Mouse (Mus musculus) retina, postnatal 1 day (tissue): ENCODE results near the gene Mertk.

Experiments
- DNase-seq: peaks from one replicate; pipeline ENCODE4 v3.0.0-alpha.2; 2012

The Mertk gene

DNA sequence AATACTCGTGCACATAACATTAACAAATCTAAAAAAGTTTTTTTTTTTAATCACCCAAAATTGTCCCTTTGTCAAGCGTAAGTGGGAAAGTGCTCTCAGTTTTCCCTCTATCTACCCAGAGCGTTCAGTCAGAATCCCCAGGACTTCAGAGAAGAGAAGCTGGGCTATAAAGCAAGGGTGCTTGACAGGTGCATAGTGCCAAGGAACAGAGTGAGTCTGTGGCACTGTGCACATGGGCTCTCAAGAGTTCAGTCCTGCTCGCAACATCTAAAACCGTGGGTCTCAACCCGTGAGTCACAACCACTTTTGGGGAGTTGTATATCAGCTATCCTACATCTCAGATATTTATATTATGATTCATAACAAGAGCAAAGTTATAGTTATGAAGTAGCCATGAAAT is 71.8 kb downstream of the Mertk start:
- DNase-seq = no peak

DNA sequence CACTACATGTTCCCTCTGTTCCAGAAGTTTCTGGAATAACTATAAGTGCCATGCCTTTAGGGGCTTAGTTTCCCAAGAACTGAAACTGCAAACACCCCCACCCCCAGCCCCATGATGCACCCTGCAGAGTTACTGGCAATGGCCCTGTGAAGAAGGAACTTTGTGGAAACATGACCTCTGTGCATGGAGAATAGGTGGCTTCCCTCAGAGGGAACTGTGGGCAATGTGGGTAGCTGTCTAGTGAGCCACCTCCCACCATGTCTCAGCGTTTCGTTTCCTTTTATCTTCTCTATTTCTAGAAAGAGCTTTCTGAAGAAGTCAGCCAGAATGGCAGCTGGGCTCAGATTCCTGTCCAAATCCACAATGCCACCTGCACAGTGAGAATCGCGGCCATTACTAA is 72.3 kb downstream of the Mertk start:
- DNase-seq = no peak

DNA sequence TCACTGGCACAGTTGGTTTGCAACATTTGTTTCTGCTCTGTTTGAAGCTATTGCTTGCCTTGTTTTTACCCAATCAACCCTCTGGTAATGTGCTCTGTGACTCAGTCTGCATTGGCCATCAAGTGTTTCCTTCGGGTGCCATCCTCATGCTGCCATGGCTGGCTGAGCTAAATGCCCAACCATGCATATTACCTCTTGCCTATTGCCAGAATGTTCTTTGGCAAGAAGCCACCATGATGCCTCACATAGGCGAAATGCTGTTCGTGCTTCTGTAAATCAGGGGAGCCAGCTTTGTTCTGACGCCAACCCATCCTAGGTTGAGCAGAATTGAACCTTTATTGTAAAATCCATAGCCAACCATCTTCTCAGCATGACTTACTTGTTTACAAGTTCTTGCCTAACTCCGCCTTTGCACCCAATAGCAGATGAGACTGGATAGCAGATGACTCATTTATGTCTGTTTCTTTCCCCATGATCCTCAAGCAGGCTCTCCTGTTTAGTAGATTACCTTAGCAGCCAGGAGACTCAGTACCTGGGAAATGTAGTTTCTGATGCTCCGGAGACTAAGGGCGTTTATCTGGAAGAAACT is 73.1 kb downstream of the Mertk start:
- peak; percentile 41 for DNase-seq

DNA sequence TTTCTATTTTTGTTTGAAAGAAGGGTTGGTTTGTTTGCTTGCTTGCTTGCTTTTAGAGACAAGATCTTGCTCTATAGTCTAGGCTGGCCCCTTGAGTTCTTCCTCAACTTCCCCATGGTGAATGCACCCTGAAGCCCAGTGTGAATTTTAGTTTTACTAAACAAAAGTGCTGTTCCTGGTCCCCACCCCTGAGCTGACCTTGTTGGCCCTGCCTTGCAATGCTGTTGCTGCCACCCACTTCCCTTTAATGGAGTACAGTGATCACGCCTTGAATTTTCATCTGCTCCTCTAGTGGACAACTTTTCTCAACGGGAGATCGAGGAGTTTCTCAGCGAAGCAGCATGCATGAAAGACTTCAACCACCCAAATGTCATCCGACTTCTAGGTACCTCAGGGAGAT is 83.5 kb downstream of the Mertk start:
- no peak for DNase-seq

DNA sequence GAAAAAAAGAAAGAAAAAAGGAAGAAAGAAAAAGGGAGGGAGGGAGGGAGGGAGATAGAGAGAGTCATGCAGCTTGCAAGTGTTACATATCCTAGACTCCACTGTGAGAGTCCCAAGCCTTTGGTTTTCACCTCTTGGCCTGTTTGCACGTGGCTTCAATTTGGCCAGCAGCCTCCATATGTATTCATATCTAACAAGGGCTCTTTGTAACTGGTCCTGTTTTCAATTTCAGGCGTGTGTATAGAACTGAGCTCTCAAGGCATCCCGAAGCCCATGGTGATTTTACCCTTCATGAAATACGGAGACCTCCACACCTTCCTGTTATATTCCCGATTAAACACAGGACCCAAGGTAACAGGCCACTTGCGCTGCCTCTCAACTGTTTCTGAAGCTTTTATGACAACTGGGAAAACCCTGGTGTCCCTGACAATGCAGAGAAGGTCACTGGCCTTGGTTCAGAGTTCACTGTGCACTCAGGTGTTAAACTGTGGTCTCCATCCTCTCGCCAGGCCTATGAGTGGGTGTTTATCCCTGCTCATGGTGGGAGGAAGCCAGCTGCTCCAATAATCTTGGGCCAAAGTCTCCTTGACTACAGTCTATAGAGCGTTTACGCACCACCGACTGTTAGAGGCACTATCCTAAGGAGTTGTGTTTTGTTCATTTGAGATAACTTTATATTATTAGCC is 85.0 kb downstream of the Mertk start:
- DNase-seq = no peak

DNA sequence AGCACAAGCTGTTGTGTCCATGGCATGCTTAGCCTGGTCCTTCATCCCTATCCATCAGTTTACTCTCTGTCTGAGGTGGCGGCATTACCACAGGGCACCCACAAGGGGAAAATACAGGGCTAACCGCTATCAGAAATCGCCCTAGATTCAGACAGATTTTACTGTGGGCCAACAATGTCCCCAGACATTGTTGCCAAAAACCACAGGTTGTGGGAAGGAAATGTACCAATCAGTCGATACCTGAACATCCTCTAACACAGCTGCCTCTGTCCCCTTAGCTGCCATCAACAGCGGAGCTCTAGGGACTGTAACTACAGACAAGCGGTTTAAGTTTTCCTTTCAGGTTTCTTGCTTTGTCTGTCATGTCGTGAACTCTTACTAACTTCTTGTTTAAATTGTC is 86.1 kb downstream of the Mertk start:
- DNase-seq = no peak

DNA sequence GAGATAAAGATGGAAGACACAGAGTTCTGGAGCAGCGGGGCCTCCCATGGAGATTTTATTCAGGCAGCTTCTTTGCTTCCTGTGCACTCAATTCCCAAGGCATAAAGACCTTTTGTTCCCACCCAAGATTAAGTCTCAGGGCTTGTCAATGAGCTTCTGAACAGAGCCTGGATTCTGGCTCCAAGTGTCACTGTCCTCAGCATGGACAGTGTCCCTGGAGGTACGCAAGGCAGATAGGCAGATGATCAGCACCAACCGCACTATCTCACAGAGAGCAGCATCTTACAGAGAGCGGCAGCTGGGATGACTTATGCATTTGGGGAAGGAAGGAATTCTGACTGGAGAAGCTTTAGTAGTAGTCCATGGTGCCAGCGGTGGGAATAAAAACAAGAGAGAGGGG is 87.6 kb downstream of the Mertk start:
- DNase-seq = peak; percentile 8

DNA sequence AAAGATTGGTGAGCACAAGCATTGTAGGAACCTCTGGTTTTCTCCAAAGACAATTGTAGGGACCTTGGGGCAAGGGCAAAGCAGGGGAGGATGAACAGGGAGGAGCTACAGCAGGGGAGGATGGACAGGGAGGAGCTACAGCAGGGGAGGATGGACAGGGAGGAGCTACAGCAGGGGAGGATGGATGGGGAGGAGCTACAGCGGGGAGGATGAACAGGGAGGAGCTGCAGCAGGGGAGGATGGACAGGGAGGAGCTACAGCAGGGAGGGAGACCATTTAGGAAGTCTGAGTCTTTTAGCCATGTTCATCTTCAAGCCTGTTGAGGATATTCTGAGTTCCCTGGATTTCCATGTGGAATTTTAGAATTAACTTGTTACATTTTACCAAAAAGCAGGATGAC is 88.0 kb downstream of the Mertk start:
- DNase-seq = peak; percentile 3

DNA sequence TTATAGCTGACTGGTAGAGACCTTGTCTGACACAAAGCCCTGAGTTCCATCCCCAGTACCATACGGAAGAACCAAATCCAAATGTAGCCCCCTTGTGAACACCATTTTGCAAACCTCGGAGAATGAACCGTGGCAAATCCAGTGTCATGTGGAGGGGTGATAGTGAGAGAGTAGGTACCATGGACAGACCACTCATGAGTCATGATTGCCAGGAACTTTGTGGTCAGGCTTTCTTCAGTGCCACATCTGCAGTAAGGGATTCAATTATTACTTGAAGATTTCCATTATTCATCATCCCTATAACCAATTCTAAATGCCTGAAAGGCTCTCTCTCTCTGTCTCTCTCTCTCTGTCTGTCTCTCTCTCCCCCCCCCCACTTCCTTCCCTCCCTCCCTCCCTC is 89.0 kb downstream of the Mertk start:
- no peak for DNase-seq

DNA sequence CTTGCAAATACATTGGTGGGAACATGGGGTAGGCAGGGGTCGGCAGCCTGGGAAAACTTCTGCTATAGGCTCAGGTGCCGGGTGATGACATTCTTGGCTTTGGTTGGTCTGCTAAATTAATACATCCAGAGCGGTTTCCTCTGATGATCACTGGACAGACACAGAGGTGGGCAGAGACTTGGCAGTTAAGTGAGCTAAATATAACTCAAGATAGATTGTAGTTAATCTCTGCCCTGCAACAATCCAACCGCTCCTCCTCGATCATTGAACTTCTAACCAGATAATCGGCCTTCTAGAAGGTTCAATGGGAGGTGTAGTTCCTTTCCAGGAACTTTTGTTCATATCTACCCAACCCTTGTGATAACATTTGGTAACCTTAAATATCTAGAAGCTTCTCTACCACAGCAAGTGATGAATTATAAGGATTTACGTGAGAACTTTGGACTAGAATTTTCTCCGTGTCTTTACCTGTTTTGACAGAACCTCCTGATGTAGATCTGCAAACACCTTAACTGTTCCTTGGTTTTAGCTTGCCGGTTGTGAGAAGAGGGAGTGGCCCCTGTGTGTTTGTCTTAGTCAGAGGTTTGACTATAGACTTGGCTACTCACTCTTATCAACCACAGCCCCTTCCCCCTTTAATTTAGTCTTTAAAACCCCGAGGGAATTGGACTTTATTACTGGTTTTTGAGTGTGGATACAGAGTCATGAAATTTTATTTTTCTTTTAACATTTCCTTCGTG is 92.3 kb downstream of the Mertk start:
- no peak for DNase-seq

DNA sequence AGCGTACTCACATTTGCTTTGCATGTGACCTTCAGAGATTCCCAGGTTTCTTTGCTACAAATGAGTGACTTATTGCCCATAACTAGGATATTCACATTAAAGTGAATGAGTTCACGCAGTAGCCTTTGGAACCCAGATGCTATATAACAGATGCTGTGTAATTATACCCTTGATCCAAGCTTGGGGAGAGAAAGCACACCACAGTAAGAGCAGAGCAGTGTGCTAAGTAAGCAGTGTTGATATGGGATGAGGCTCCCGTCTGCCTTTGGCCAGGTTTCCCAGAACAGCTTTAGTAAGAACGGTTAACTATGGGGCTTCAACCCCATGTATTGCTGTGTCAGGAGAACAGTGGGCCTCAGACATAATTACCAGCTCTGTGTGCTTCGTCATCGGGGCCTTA is 95.2 kb downstream of the Mertk start:
- DNase-seq = no peak

DNA sequence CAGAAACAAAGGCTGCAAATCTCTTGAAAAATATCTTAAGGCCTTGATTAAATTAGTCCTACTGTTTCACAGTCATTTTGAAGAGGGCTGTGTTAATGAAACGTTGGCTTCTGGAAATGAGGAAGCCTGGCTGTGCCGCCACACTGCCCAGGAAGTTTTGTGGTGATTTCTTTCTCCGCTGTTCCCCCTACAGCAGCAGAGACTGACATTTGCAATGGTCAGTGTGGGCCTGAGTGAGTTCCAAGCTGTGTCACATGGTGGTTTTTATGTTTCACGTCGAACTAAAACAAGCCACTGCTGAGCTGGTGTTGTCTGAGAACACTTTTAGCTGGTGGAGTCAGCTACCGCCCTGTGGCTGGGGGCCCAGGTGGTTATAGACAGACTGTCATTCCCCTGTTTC is 97.7 kb downstream of the Mertk start:
- DNase-seq = no peak

DNA sequence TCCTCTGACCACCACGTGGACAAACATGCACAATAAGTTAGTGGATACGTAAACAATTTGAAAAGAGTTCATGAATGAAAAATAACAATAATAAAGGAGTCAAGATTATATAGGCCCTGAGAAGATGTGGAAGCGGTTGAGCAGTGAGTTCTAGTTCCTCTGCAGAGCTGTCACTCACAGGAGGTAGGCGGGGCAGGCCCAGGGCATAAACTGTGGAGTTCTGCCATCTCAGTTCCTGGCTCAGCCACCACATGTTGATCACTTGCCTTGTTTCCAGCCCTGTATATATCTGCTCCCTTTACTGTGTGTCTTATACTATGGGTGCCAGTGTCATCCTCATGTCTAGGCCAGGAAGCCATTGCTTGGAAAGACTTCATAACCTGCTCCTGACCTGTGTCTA is 104.7 kb downstream of the Mertk start:
- DNase-seq = no peak

DNA sequence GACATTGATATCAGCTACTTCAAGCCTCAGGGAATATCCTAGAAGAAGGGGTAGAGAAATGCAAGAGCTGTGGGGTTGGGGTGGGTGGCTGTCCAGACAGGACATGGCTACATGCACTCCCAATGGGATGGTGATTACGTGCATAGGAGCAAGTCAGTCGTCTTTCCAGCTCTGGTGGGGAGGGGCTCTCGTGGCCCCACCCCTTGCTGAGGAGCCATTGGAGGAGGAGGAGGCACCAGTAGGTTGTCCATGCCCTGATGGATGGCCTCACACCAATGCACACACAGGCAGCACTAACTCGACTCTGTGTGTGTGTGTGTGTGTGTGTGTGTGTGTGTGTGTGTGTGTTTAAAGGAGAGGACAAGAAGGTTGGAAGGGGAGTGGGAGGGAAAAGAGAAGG is 106.6 kb downstream of the Mertk start:
- DNase-seq = no peak

DNA sequence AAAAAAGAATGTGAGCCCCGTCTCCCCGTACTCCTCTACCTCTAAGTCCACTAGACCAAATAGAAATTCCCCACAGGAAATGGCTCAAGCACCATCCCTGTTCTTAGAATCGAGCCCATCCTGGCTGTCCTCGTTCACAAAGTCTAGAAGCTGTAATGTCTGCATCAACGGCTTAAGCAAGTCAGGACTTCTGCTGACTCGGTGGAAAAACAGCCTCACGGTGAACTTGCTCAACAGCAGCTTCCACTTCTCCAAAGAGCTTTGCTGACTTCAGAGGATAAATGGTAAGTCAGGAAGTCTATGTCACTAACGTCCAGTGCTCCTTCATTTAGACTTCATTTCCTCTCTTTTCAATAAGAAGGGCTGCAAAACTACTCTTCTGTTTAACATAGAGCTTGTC is 107.8 kb downstream of the Mertk start:
- no peak for DNase-seq

DNA sequence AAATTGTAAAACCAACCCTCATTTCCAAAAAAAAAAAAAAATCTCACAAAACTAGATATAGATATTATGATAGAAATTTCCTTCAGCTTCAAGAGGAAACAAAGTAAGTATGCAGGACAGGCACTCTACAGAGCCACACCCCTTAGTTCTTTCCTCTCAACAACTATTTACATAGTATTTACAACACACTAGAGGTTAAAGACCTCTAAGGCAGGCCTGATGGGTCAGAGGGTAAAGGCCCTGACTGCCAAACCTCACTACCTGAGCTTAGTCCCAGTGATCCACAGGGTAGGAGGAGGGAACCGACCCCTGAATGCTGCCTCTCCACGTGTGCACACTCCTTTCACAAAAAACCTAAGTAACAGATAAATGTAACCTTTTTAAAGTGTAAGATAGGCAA is 114.0 kb downstream of the Mertk start:
- DNase-seq = no peak

DNA sequence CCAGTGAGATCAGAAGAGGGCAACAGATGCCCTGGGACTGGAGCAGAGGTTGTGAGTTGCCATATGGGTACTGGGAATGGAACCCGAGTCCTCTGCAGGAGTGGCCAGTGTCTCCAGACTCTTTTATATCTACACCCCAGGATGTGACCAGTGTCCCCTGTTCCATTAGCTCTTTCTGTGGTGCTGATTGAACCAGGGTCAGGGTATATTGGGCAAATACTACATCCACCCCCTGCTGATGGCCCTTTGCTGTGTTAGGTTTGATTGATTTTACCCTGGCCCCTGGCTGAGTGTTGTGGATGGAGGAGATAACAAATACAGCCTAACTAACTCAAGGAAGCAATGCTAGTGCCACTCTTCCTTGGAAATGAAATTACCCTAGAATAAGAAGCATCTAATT is 117.6 kb downstream of the Mertk start:
- DNase-seq = no peak

DNA sequence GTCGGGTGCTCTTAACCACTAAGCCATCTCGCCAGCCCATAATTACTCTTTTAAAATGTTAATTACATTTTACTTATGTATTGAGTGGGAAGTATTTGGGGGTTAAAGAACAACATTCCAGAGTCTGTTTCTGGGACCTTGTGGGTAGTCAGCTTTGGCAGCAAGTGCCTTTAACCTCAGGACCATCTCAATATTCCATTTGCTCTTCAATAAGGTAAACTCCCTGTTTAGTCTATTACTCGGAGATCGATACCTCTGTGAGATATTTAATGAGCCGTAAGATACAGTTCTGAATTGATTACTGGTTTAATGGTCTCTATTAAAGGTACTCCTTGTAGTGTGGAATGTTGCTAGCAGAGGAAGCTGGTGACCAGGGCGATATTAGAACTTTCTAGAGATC is 118.2 kb downstream of the Mertk start:
- DNase-seq = peak; percentile 5

DNA sequence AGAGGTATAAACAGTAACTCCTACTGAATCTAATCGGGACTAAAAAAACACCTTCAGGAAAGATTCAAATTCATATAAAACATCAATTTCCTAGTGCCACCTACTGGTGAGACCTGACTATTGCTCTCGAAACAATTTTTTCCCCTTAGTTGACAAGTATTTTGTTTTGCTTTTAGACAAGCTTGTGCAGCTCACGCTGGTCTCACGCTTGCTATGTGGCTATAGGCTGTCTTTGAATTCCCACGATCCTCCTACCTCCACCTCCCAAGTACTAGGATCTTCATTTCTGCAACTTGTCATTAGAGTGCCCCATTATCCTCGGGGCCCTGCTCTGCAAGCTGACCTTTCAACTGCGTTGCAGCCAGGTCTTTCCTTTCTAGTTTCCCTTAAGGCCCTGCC is 118.6 kb downstream of the Mertk start:
- DNase-seq = no peak

DNA sequence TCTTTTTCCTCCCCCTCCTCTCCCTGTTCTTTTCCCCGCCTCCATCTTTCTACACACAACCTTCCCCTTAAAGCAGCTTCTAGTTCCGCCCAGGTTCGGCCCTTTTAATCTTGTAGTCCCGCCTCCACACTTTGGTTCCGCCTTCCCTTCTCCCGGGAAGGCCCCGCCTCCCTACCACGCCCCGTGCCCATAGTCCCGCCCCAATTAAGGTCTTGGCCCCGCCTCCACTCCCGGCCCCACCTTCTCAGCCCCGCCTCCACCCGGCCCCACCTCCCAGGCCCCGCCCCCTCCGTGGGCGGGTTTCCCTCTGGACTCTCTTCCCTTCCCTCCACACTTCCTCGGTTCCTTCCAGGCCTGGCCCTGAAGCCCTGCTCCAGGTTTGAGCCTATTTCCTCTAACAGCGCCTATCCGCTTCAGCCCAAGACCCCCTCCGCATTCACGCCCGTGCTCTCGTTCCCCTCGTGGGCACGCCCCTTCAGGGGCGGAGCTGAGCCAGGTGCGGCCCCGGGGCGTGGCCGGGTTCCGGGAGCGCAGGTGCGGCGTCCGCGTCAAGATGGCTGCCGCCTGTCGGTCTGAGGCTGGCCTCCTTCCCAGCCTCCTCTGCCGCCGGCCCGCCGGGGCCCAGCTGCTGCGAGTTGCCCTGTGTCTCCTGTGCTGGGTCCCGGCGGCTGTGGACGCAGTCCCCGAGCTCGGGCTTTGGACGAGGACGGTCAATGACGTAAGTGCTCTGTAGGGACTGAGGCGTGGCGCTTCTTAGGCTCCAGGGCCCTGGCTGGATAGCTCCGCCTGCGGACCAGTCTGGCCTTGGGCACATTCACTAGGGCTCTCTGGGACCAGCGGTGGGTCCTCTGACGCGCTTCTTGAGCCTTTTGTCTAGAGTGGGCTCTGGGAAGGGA is 119.3 kb downstream of the Mertk start, which contains the start of gene Tmem87b:
Gene Tmem87b, plus strand, starts transcription at position 333 of the 896 bp plus-strand sequence.
- peak; percentile 97 for DNase-seq

DNA sequence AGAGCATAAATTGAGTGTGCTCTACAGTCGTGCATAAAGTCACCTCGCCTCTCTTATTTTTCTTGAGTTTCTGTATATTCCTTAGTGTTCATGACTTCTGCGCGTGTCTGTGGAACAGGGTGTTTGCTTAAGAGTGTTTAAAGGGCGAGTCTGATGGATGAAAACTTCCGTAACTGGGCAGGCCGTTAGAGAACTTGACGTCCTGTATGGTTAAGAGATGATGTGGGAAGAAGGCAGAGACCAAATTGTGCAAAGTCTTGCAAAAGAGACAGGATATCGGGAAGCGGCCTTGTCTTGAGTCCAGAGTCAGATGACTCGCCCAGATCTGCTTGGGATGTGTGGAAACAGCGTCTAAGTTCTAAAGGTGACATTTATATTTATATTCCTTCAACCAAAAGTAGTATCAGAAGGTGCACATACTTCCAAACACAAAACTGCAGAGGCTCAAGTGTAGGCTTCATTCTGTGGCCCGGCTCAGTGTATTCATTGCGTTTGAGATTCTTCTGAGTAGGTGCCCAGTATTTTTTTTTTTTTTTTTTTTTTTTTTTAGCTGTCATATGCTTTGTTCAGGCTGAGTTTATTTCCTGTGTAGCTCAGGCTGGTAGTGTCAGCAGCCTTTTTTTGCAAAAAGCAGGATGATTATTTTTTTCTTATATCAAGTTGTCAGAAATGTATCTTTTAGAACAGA is 120.3 kb downstream of the Mertk start:
- DNase-seq = no peak

DNA sequence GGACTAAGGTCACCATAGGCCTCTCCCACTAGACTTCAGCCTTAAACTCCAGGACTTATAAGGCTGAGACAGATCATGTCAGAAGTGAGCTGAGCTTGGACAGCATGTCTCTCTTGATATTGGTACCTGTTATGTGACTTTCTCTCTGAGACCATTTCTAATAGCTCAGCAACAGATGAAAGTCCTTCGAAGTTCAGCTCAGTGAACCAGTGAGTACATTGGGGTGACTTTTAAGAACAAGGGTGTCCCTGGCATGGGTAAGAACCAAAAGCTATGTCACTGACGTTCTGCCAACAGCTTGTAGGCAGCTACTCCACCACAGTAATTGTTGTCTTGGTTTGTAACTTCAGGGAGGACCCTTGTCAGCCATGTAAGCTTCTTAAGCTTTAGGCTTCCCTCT is 121.9 kb downstream of the Mertk start:
- no peak for DNase-seq

DNA sequence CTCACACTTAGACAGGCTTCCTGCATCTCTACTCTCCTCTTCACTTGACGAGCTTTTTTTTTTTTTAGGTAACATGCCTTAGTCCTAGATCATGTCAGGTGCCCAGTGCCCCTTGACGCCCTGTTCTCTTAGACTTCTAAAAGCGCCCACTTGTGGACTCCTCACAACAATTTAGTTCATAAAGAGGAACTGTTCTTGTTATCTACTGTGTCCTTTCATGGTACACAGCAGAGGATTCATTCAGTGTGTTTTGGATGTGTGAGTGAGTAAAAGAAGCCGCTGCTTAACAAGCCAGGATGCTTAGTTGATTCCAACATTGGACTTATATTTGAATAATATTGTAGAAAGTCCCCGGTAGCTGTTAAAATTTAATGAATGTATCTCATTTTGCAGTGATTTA is 125.1 kb downstream of the Mertk start:
- no peak for DNase-seq
